Mouse (Mus musculus): ENCODE results near the gene AW146154. TPM values are rescaled to one million over a fixed set of nuclear protein-coding genes. Genes with fewer than 3 reads are reported as not detected.
"Not testable (repeated sequence)": the region's sequence is repeated elsewhere in the genome, so short reads cannot be mapped to it uniquely, and the experiment has no call there.

AW146154 gene
- 1 to 10 TPM; 8.6 to 8.7 TPM for total RNA-seq (2021)
- long read RNA-seq, experiment 1, partial matches to known transcripts, result 0 of 5 reads
- long read RNA-seq, experiment 1, other reads (novel, unspliced or antisense), result 1 of 5 reads
- long read RNA-seq, experiment 2, partial matches to known transcripts, result 0 of 4 reads
- long read RNA-seq, experiment 2, other reads (novel, unspliced or antisense), result 0 of 4 reads

- peak within 1 kb of the TSS; percentile 93 for H3K27ac ChIP-seq
- peak; percentile 99 for DNase-seq (ENCODE audit: extremely low spot score in 1 of 2, low spot score in 2 of 2)
- TF ChIP-seq CTCF (IDR thresholded peaks at IDR 0.05), result peak; percentile 29
- H3K4me3 ChIP-seq, result peak within 1 kb of the TSS; percentile 73
- intact Hi-C loops (cut with DNase I), result loop anchor here (1.0 to 10.0 kb wide), 6 partner anchors 100 to 1782 kb away; partner anchors contain the start of genes 2610021A01Rik, AI987944 and Zfp141
These were observed at the start of gene AW146154, which contains the start of gene Gm20449 for GRCm38 (mm10) chr7:41499389-41500049. TSS of gene AW146154 (minus strand) at chr7:41499890. TSS of gene Gm20449 (minus strand) at chr7:41499417.

GRCm38 (mm10) chr7:41512672-41513071 lies 13.0 kb upstream of the AW146154 start:
- H3K27ac ChIP-seq, result no peak overlapping the region
- DNase-seq (ENCODE audit: extremely low spot score in 1 of 2, low spot score in 2 of 2), result no peak
- no peak overlapping the region for H3K4me3 ChIP-seq
- intact Hi-C loops (cut with DNase I), result no loop called here
- no peak for TF ChIP-seq CTCF (IDR thresholded peaks at IDR 0.05)

- no peak overlapping the region for H3K4me3 ChIP-seq
- DNase-seq (ENCODE audit: extremely low spot score in 1 of 2, low spot score in 2 of 2), result no peak
- no peak for TF ChIP-seq CTCF (IDR thresholded peaks at IDR 0.05)
- intact Hi-C loops (cut with DNase I), result no loop called here
- no peak overlapping the region for H3K27ac ChIP-seq
These were observed 12.5 kb upstream of the AW146154 start for GRCm38 (mm10) chr7:41512207-41512606.

GRCm38 (mm10) chr7:41502402-41502801 lies 2.7 kb upstream of the AW146154 start:
- intact Hi-C loops (cut with DNase I), result loop anchor here (10.0 kb wide), 1 partner anchor 1002 kb away; the partner anchor contains the start of gene Zfp141
- peak in 1 of 2 experiments; percentile 11 for DNase-seq (ENCODE audit: extremely low spot score in 1 of 2, low spot score in 2 of 2)
- Histone ChIP-seq H3K4me3 (no peak overlapping the region), H3K27ac (no peak overlapping the region)
- no peak; the same call in 1 of the 2 replicates for TF ChIP-seq CTCF (IDR thresholded peaks at IDR 0.05)

GRCm38 (mm10) chr7:41500151-41500934 lies 653 bp upstream of the AW146154 start:
- DNase-seq (ENCODE audit: extremely low spot score in 1 of 2, low spot score in 2 of 2), result peak; percentile 63 to 74
- peak; percentile 68 for TF ChIP-seq CTCF (IDR thresholded peaks at IDR 0.05)
- H3K27ac ChIP-seq, result peak overlapping the region; percentile 93
- intact Hi-C loops (cut with DNase I), result loop anchor here (2.0 to 10.0 kb wide), 2 partner anchors 1004 to 1652 kb away; partner anchors contain the start of gene Zfp141
- peak overlapping the region; percentile 73 for H3K4me3 ChIP-seq

- peak overlapping the region; percentile 73 for H3K4me3 ChIP-seq
- H3K27ac ChIP-seq, result peak overlapping the region; percentile 93
- not testable (repeated sequence) for DNase-seq (ENCODE audit: extremely low spot score in 1 of 2, low spot score in 2 of 2)
- intact Hi-C loops (cut with DNase I), result loop anchor here (1.0 to 5.0 kb wide), 4 partner anchors 100 to 1782 kb away; partner anchors contain the start of genes 2610021A01Rik and AI987944
These were observed 687 bp downstream of the AW146154 start for GRCm38 (mm10) chr7:41499018-41499388.

GRCm38 (mm10) chr7:41498464-41498863 lies 1.2 kb downstream of the AW146154 start:
- DNase-seq (ENCODE audit: extremely low spot score in 1 of 2, low spot score in 2 of 2), result not testable (repeated sequence)
- intact Hi-C loops (cut with DNase I), result loop anchor here (5.0 kb wide), 1 partner anchor 1781 kb away; no protein-coding TSS in a partner anchor
- H3K27ac ChIP-seq, result peak overlapping the region; percentile 93
- peak overlapping the region; percentile 73 for H3K4me3 ChIP-seq

GRCm38 (mm10) chr7:41497871-41498270 lies 1.8 kb downstream of the AW146154 start:
- peak in 1 of 2 experiments; percentile 11 for DNase-seq (ENCODE audit: extremely low spot score in 1 of 2, low spot score in 2 of 2)
- TF ChIP-seq CTCF (IDR thresholded peaks at IDR 0.05), result no peak
- Histone ChIP-seq H3K27ac (no peak overlapping the region), H3K4me3 (no peak overlapping the region)
- intact Hi-C loops (cut with DNase I), result loop anchor here (5.0 kb wide), 1 partner anchor 1781 kb away; no protein-coding TSS in a partner anchor

GRCm38 (mm10) chr7:41451864-41452263 lies 47.8 kb downstream of the AW146154 start:
- DNase-seq (ENCODE audit: extremely low spot score in 1 of 2, low spot score in 2 of 2), result no peak
- Histone ChIP-seq H3K4me3 (no peak overlapping the region), H3K27ac (no peak overlapping the region)
- intact Hi-C loops (cut with DNase I), result no loop called here
- no peak for TF ChIP-seq CTCF (IDR thresholded peaks at IDR 0.05)

GRCm38 (mm10) chr7:41448596-41448995 lies 51.1 kb downstream of the AW146154 start, which contains the start of gene Vmn2r57:
TSS of gene Vmn2r57 (minus strand) at chr7:41448696.
- H3K27ac ChIP-seq; DNase-seq (ENCODE audit: extremely low spot score in 1 of 2, low spot score in 2 of 2); H3K4me3 ChIP-seq; intact Hi-C loops (cut with DNase I): not testable (repeated sequence)

Other genes with a start within 250 kb of the AW146154 start
- gene AI987944, start 106.5 kb downstream of the AW146154 start, total RNA-seq (2021), result 1 to 10 TPM; 9.5 to 9.6 TPM
- under 1 TPM; 0.36 to 0.56 TPM for gene Vmn2r57, start 51.2 kb downstream of the AW146154 start, total RNA-seq (2021)
- gene Gm20449, start 473 bp downstream of the AW146154 start, total RNA-seq (2021), result under 1 TPM; 0.11 to 0.30 TPM
- gene Gm6871, start 73.8 kb upstream of the AW146154 start, total RNA-seq (2021), result not detected
- gene 2610021A01Rik, start 99.3 kb upstream of the AW146154 start, total RNA-seq (2021), result 10 to 100 TPM; 30.4 to 34.1 TPM
- 10 to 100 TPM; 35.1 to 35.6 TPM for gene Zfp788, start 133.3 kb upstream of the AW146154 start, total RNA-seq (2021)

Data from left cerebral cortex, adult 2 months (tissue).